Mouse (Mus musculus) thymus, postnatal 14 days (tissue): ENCODE results near the gene Dnajc15.
A peak's percentile ranks its signal among the peaks of the same experiment; 100 is the strongest.
"Not testable (repeated sequence)": the region's sequence is repeated elsewhere in the genome, so short reads cannot be mapped to it uniquely, and the experiment has no call there.

Experiments used
- DNase-seq: peaks from one replicate; pipeline ENCODE4 v3.0.0; 2021

Gene Dnajc15

GRCm38 (mm10) chr14:77874304-77875241, at the start of gene Dnajc15:
Gene Dnajc15 (minus strand): TSS chr14:77875125.
- peak; percentile 90 for DNase-seq

- DNase-seq, result no peak
These were observed 48.3 kb upstream of the Dnajc15 start for GRCm38 (mm10) chr14:77923076-77923865.

GRCm38 (mm10) chr14:77921641-77922040, 46.7 kb upstream of the Dnajc15 start:
- no peak for DNase-seq

- no peak for DNase-seq
These were observed 40.9 kb upstream of the Dnajc15 start for GRCm38 (mm10) chr14:77915776-77916175.

GRCm38 (mm10) chr14:77906586-77906985, 31.7 kb upstream of the Dnajc15 start:
- DNase-seq, result no peak

GRCm38 (mm10) chr14:77905466-77905865, 30.5 kb upstream of the Dnajc15 start:
- DNase-seq, result no peak

GRCm38 (mm10) chr14:77904171-77904762, 29.3 kb upstream of the Dnajc15 start, which contains the start of gene Epsti1:
Gene Epsti1 (plus strand): TSS chr14:77904239.
- DNase-seq, result peak; percentile 42

- DNase-seq, result no peak
These were observed 27.6 kb upstream of the Dnajc15 start for GRCm38 (mm10) chr14:77902541-77902940.

GRCm38 (mm10) chr14:77895951-77896350, 21.0 kb upstream of the Dnajc15 start:
- no peak for DNase-seq

GRCm38 (mm10) chr14:77889911-77890310, 15.0 kb upstream of the Dnajc15 start:
- DNase-seq, result no peak

- DNase-seq, result no peak
These were observed 12.0 kb upstream of the Dnajc15 start for GRCm38 (mm10) chr14:77886941-77887340.

GRCm38 (mm10) chr14:77886376-77886775, 11.5 kb upstream of the Dnajc15 start:
- DNase-seq, result no peak

GRCm38 (mm10) chr14:77882669-77883068, 7.7 kb upstream of the Dnajc15 start:
- no peak for DNase-seq

- no peak for DNase-seq
These were observed 7.1 kb upstream of the Dnajc15 start for GRCm38 (mm10) chr14:77881998-77882397.

- DNase-seq, result not testable (repeated sequence)
These were observed 3.0 kb upstream of the Dnajc15 start for GRCm38 (mm10) chr14:77877876-77878275.

GRCm38 (mm10) chr14:77876199-77876598, 1.3 kb upstream of the Dnajc15 start:
- no peak for DNase-seq

- no peak for DNase-seq
These were observed 3.4 kb downstream of the Dnajc15 start for GRCm38 (mm10) chr14:77871380-77871975.

- peak; percentile 25 for DNase-seq
These were observed 4.0 kb downstream of the Dnajc15 start for GRCm38 (mm10) chr14:77870926-77871325.

- DNase-seq, result peak; percentile 19
These were observed 7.3 kb downstream of the Dnajc15 start for GRCm38 (mm10) chr14:77867601-77868000.

- no peak for DNase-seq
These were observed 10.4 kb downstream of the Dnajc15 start for GRCm38 (mm10) chr14:77864510-77864909.

- no peak for DNase-seq
These were observed 10.9 kb downstream of the Dnajc15 start for GRCm38 (mm10) chr14:77864051-77864450.

GRCm38 (mm10) chr14:77860841-77861560, 13.9 kb downstream of the Dnajc15 start:
- DNase-seq, result no peak
